Mouse (Mus musculus) ES-Bruce4 (cell line): Measurements from ENCODE around the gene Snrpd2.

Experiments used
- CTCF ChIP-seq: IDR thresholded peaks from one replicate; pipeline ENCODE4 v1.8.1; 2011; ENCODE audit warnings: low read depth, low read length
- POLR2A ChIP-seq: IDR thresholded peaks from one replicate; pipeline ENCODE4 v1.8.1; 2011; ENCODE audit warnings: low read length; ENCODE audit not compliant: insufficient read depth

DNA sequence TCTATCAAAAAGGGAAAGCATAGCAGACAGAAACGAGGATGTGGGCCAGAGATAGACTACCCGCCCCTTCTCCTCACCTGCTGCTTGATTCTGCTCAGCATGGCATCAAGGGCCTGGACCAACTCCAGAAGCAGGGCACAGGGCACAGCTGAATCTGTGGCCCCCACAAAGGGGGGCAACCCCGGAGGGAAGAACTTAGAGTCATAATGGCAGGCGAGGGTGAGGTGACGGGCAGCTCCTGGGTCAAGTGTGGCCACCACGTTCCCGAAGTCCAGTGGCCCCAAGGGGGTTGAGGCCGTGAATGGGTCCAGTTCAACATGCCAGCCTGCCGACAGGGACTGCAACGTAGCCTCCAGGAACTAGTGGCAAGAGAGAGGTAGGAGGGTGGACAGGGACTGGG, 2.7 kb upstream of the Snrpd2 start:
- TF ChIP-seq CTCF (no peak), POLR2A (no peak)
